Mouse (Mus musculus): ENCODE measurements around the gene Arl13a. TPM values are rescaled to one million over a fixed set of nuclear protein-coding genes. Genes with fewer than 3 reads are reported as not detected.
"Not testable (repeated sequence)": the region's sequence is repeated elsewhere in the genome, so short reads cannot be mapped to it uniquely, and the experiment has no call there.

The Arl13a gene
- polyA plus RNA-seq (2014; fragmentation: Nextera tagmentation; extraction: Ambion mirVana) = not detected in 2 replicates

- not testable (repeated sequence) for DNase-seq (ENCODE audit: low spot score); H3K9ac ChIP-seq (ENCODE audit: low read length); H3K36me3 ChIP-seq (ENCODE audit: control insufficient read depth, insufficient read depth, low read length); H3K4me2 ChIP-seq (ENCODE audit: low read length); H3K27me3 ChIP-seq (replicated peaks; ENCODE audit: control insufficient read depth, insufficient read depth, low read length); H3K27ac ChIP-seq (ENCODE audit: low read depth); H3K9me3 ChIP-seq (ENCODE audit: control insufficient read depth, low read length); H3K4me3 ChIP-seq (ENCODE audit: low read depth, low read length); H3K4me1 ChIP-seq (replicated peaks; ENCODE audit: control insufficient read depth, insufficient read depth, low read length); ATAC-seq (replicated peaks; ENCODE audit: low FRiP score, low TSS enrichment, low read depth)
- WGBS = 89% methylated on average over 8 of the region's 9 CpGs
Measured at GRCm38 (mm10) chrX:134187201-134187600, at the start of gene Arl13a. Gene Arl13a, plus strand, starts transcription at chrX:134187501.

DNA sequence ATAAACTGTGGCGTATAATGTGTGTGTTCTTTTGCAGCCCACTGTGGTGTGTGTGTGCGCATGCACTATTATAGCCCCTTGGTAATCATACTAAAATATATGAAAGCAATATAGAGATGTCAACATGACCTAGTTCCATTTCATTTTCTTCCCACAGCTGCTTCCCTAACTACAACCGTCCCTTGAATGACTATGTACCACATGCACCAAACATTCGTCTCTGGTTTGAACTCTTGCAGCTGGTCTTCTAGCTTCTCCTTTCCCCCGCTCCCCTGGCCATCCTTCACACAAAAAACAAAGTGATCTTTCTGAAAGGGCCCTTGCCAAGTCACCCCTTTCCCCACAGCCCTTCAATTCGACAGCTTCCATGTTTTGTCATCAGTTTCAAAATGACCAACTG lies 47.3 kb upstream of the Arl13a start:
- H3K4me2 ChIP-seq (ENCODE audit: low read length) = no peak overlapping the region
- no peak for DNase-seq (ENCODE audit: low spot score)
- 84% methylated on average over 6 of the region's 6 CpGs for WGBS
- no peak overlapping the region for H3K4me3 ChIP-seq (ENCODE audit: low read depth, low read length)
- H3K27ac ChIP-seq (ENCODE audit: low read depth) = no peak overlapping the region
- H3K4me1 ChIP-seq (replicated peaks; ENCODE audit: control insufficient read depth, insufficient read depth, low read length) = no peaks in the 10 kb centered on the region
- H3K9me3 ChIP-seq (ENCODE audit: control insufficient read depth, low read length) = no peaks in the 10 kb centered on the region
- no peak for ATAC-seq (replicated peaks; ENCODE audit: low FRiP score, low TSS enrichment, low read depth)
- no peak overlapping the region for H3K9ac ChIP-seq (ENCODE audit: low read length)
- H3K36me3 ChIP-seq (ENCODE audit: control insufficient read depth, insufficient read depth, low read length) = no peaks in the 10 kb centered on the region
- no peaks in the 10 kb centered on the region; the same call in 1 of the 2 replicates for H3K27me3 ChIP-seq (replicated peaks; ENCODE audit: control insufficient read depth, insufficient read depth, low read length)

- H3K36me3 ChIP-seq (ENCODE audit: control insufficient read depth, insufficient read depth, low read length) = no peaks in the 10 kb centered on the region
- no peak overlapping the region for H3K4me3 ChIP-seq (ENCODE audit: low read depth, low read length)
- ATAC-seq (replicated peaks; ENCODE audit: low FRiP score, low TSS enrichment, low read depth) (no peak), DNase-seq (ENCODE audit: low spot score) (no peak)
- no peaks in the 10 kb centered on the region for H3K4me1 ChIP-seq (replicated peaks; ENCODE audit: control insufficient read depth, insufficient read depth, low read length)
- H3K27ac ChIP-seq (ENCODE audit: low read depth) = no peak overlapping the region
- no peak overlapping the region for H3K4me2 ChIP-seq (ENCODE audit: low read length)
- WGBS = 83% methylated on average over 1 of the region's 1 CpGs
- H3K27me3 ChIP-seq (replicated peaks; ENCODE audit: control insufficient read depth, insufficient read depth, low read length) = no peaks in the 10 kb centered on the region; the same call in 1 of the 2 replicates
- no peaks in the 10 kb centered on the region for H3K9me3 ChIP-seq (ENCODE audit: control insufficient read depth, low read length)
- no peak overlapping the region for H3K9ac ChIP-seq (ENCODE audit: low read length)
Measured at GRCm38 (mm10) chrX:134141551-134141950, 45.8 kb upstream of the Arl13a start.

- 79% methylated on average over 4 of the region's 4 CpGs for WGBS
- Histone ChIP-seq H3K4me3 (ENCODE audit: low read depth, low read length) (no peak overlapping the region), H3K27me3 (replicated peaks; ENCODE audit: control insufficient read depth, insufficient read depth, low read length) (no peaks in the 10 kb centered on the region; the same call in 1 of the 2 replicates), H3K9me3 (ENCODE audit: control insufficient read depth, low read length) (no peaks in the 10 kb centered on the region), H3K36me3 (ENCODE audit: control insufficient read depth, insufficient read depth, low read length) (no peaks in the 10 kb centered on the region), H3K4me2 (ENCODE audit: low read length) (no peak overlapping the region), H3K9ac (ENCODE audit: low read length) (no peak overlapping the region), H3K4me1 (replicated peaks; ENCODE audit: control insufficient read depth, insufficient read depth, low read length) (no peaks in the 10 kb centered on the region), H3K27ac (ENCODE audit: low read depth) (no peak overlapping the region)
- ATAC-seq (replicated peaks; ENCODE audit: low FRiP score, low TSS enrichment, low read depth) = no peak
- no peak for DNase-seq (ENCODE audit: low spot score)
Measured at GRCm38 (mm10) chrX:134141986-134142385, 45.3 kb upstream of the Arl13a start.

DNA sequence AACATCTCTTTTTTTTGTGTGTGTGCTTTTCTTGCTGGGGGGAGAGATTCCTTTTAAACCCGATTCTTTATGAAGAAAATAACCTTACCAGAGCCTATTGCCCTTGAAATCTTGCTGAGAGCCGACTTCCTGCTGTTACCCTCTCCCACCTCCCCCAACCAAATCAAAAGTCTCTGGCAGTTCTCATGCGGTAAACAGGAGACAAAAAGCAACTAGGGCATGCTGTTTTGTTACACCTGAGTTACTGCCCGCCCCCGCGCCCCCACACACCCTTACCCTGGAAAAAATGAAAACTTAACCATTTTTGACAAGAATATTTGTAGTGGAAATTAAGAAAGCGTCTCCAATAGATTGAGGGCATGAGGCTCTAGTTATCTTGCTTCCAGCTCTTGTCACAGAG lies 29.1 kb upstream of the Arl13a start:
- Histone ChIP-seq H3K4me2 (ENCODE audit: low read length) (no peak overlapping the region), H3K36me3 (ENCODE audit: control insufficient read depth, insufficient read depth, low read length) (no peaks in the 10 kb centered on the region), H3K9ac (ENCODE audit: low read length) (no peak overlapping the region), H3K27ac (ENCODE audit: low read depth) (no peak overlapping the region), H3K4me1 (replicated peaks; ENCODE audit: control insufficient read depth, insufficient read depth, low read length) (no peaks in the 10 kb centered on the region), H3K4me3 (ENCODE audit: low read depth, low read length) (no peak overlapping the region), H3K27me3 (replicated peaks; ENCODE audit: control insufficient read depth, insufficient read depth, low read length) (no peaks in the 10 kb centered on the region), H3K9me3 (ENCODE audit: control insufficient read depth, low read length) (no peaks in the 10 kb centered on the region)
- ATAC-seq (replicated peaks; ENCODE audit: low FRiP score, low TSS enrichment, low read depth) (no peak), DNase-seq (ENCODE audit: low spot score) (no peak)
- 51% methylated on average over 7 of the region's 7 CpGs for WGBS

DNA sequence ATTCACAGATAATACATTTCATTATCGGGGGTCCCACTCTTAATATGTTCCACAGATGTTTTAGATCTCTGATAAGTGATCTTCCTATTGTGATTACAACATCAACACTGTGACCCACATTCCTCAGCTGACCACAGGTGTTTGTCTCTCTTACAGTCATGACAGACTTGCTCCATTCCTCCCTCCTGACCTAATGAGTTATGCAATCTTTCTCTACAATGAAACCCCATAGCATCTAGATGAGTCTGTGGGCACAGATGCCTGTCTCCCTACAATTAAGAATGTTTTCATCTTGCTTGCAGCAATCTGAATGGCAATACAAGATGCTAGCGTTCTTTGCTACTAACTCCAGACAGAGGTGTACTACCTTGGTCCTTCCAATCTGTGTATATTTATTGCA lies 26.9 kb upstream of the Arl13a start:
- no peak overlapping the region for H3K27ac ChIP-seq (ENCODE audit: low read depth)
- no peak overlapping the region for H3K4me2 ChIP-seq (ENCODE audit: low read length)
- H3K27me3 ChIP-seq (replicated peaks; ENCODE audit: control insufficient read depth, insufficient read depth, low read length) = no peaks in the 10 kb centered on the region
- no peak overlapping the region for H3K4me3 ChIP-seq (ENCODE audit: low read depth, low read length)
- H3K4me1 ChIP-seq (replicated peaks; ENCODE audit: control insufficient read depth, insufficient read depth, low read length) = no peaks in the 10 kb centered on the region
- WGBS = 90% methylated on average over 2 of the region's 2 CpGs
- no peaks in the 10 kb centered on the region for H3K36me3 ChIP-seq (ENCODE audit: control insufficient read depth, insufficient read depth, low read length)
- H3K9ac ChIP-seq (ENCODE audit: low read length) = no peak overlapping the region
- ATAC-seq (replicated peaks; ENCODE audit: low FRiP score, low TSS enrichment, low read depth) = no peak
- no peak for DNase-seq (ENCODE audit: low spot score)
- no peaks in the 10 kb centered on the region for H3K9me3 ChIP-seq (ENCODE audit: control insufficient read depth, low read length)

DNA sequence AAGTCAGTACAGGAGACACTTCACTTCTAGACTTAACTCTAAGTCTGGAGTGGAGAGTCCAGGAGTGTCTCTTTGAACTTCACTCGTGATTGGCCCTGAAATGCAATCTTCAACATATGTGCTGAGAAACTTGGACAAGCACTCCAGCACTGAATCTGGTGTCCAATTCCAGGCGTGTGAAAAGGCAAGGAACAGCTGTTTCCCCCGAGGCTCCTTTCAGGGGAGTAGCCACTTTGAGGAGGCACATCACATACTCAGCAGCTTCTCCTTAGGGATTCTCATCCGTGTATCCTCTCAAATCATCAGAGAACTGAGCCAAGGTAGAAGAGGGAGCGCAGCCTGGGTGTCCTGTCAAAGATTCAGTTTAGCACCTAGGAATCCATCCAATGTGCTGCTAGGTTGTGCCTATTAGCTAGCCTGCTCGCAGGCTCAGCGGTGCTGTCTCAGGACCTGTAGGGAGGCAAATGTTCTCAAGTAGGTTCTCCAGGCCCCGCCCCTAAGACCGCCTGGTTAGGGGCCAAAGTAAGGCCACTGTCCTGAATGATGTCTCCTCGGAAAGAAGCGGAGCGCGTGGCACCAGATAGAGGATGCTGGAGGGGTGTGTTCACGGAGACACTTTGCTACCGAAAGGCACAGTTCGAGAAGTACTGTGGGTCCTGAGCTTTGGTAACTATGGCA lies 25.1 kb upstream of the Arl13a start, which contains the start of gene Xkrx:
Gene Xkrx, minus strand, starts transcription at position 34 of the 678 bp plus-strand sequence.
- H3K4me3 ChIP-seq (ENCODE audit: low read depth, low read length) = peak within 1 kb of the TSS; percentile 10; the same call in 1 of the 2 replicates
- H3K27me3 ChIP-seq (replicated peaks; ENCODE audit: control insufficient read depth, insufficient read depth, low read length) = no peaks in the 10 kb centered on the region
- no peak within 1 kb of the TSS for H3K27ac ChIP-seq (ENCODE audit: low read depth)
- no peaks in the 10 kb centered on the region for H3K9me3 ChIP-seq (ENCODE audit: control insufficient read depth, low read length)
- no peaks in the 10 kb centered on the region for H3K36me3 ChIP-seq (ENCODE audit: control insufficient read depth, insufficient read depth, low read length)
- WGBS = 19% methylated on average over 16 of the region's 16 CpGs
- no peaks in the 10 kb centered on the region for H3K4me1 ChIP-seq (replicated peaks; ENCODE audit: control insufficient read depth, insufficient read depth, low read length)
- H3K4me2 ChIP-seq (ENCODE audit: low read length) = peak within 1 kb of the TSS; percentile 45
- ATAC-seq (replicated peaks; ENCODE audit: low FRiP score, low TSS enrichment, low read depth) (no peak), DNase-seq (ENCODE audit: low spot score) (no peak)
- no peak within 1 kb of the TSS for H3K9ac ChIP-seq (ENCODE audit: low read length)

DNA sequence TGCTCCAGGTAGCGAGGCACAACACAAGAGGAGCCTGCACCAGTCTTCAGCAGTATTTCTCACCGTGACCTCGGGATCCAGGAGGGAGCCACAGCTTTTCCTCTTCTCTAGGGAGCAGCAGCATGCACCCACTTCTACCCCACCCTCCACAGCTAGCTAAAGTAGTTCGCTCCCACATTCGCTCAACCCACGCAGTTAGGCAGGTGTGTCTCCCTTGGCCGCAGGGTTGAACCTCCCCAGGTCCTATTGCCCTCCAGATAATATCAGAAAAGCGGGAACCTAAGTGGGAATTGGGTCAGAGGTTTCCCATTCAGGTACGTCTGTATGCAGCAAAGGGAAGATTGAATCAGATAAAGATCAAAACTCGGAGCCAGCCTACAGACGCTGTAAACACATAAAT lies 24.5 kb upstream of the Arl13a start:
- H3K4me2 ChIP-seq (ENCODE audit: low read length) = peak overlapping the region; percentile 45
- H3K4me1 ChIP-seq (replicated peaks; ENCODE audit: control insufficient read depth, insufficient read depth, low read length) = no peaks in the 10 kb centered on the region
- ATAC-seq (replicated peaks; ENCODE audit: low FRiP score, low TSS enrichment, low read depth) (no peak), DNase-seq (ENCODE audit: low spot score) (no peak)
- H3K9me3 ChIP-seq (ENCODE audit: control insufficient read depth, low read length) = no peaks in the 10 kb centered on the region
- H3K4me3 ChIP-seq (ENCODE audit: low read depth, low read length) = peak overlapping the region; percentile 10; the same call in 1 of the 2 replicates
- H3K27me3 ChIP-seq (replicated peaks; ENCODE audit: control insufficient read depth, insufficient read depth, low read length) = no peaks in the 10 kb centered on the region
- 17% methylated on average over 11 of the region's 11 CpGs for WGBS
- H3K36me3 ChIP-seq (ENCODE audit: control insufficient read depth, insufficient read depth, low read length) = no peaks in the 10 kb centered on the region
- H3K9ac ChIP-seq (ENCODE audit: low read length) = no peak overlapping the region
- no peak overlapping the region for H3K27ac ChIP-seq (ENCODE audit: low read depth)

DNA sequence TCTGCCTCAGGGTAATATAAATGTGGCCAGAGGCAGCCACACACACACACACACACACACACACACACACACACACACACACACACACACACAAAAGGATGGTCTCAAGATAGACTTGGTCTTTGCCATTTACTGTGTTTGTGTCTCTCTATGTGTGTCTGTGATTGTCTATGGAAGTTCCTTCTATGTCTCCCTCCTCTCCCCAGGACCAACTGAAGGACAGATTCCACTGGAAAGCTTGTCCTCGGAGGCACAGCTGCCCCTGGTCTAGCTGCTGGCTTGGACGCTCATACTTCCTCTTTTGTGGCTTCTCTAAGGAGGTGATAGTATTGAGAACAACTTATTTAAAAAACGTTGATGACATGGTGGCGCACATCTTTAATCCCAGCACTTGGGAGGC lies 23.8 kb upstream of the Arl13a start:
- H3K27ac ChIP-seq (ENCODE audit: low read depth) = no peak overlapping the region
- H3K4me2 ChIP-seq (ENCODE audit: low read length) = no peak overlapping the region
- no peaks in the 10 kb centered on the region for H3K4me1 ChIP-seq (replicated peaks; ENCODE audit: control insufficient read depth, insufficient read depth, low read length)
- no peak overlapping the region for H3K9ac ChIP-seq (ENCODE audit: low read length)
- H3K36me3 ChIP-seq (ENCODE audit: control insufficient read depth, insufficient read depth, low read length) = no peaks in the 10 kb centered on the region
- ATAC-seq (replicated peaks; ENCODE audit: low FRiP score, low TSS enrichment, low read depth) = no peak
- H3K27me3 ChIP-seq (replicated peaks; ENCODE audit: control insufficient read depth, insufficient read depth, low read length) = no peaks in the 10 kb centered on the region
- WGBS = 38% methylated on average over 4 of the region's 4 CpGs
- no peaks in the 10 kb centered on the region for H3K9me3 ChIP-seq (ENCODE audit: control insufficient read depth, low read length)
- H3K4me3 ChIP-seq (ENCODE audit: low read depth, low read length) = no peak overlapping the region
- no peak for DNase-seq (ENCODE audit: low spot score)

Measured in intestine, embryonic 14.5 days (tissue).